Mouse (Mus musculus): ENCODE results near the gene Cd44. TPM values are rescaled to one million over a fixed set of nuclear protein-coding genes. Genes with fewer than 3 reads are reported as not detected.

The Cd44 gene
- 30.1 and 34.4 TPM in 2 replicates for polyA plus RNA-seq (2015; fragmentation: Nextera tagmentation; extraction: Ambion mirVana)

DNA sequence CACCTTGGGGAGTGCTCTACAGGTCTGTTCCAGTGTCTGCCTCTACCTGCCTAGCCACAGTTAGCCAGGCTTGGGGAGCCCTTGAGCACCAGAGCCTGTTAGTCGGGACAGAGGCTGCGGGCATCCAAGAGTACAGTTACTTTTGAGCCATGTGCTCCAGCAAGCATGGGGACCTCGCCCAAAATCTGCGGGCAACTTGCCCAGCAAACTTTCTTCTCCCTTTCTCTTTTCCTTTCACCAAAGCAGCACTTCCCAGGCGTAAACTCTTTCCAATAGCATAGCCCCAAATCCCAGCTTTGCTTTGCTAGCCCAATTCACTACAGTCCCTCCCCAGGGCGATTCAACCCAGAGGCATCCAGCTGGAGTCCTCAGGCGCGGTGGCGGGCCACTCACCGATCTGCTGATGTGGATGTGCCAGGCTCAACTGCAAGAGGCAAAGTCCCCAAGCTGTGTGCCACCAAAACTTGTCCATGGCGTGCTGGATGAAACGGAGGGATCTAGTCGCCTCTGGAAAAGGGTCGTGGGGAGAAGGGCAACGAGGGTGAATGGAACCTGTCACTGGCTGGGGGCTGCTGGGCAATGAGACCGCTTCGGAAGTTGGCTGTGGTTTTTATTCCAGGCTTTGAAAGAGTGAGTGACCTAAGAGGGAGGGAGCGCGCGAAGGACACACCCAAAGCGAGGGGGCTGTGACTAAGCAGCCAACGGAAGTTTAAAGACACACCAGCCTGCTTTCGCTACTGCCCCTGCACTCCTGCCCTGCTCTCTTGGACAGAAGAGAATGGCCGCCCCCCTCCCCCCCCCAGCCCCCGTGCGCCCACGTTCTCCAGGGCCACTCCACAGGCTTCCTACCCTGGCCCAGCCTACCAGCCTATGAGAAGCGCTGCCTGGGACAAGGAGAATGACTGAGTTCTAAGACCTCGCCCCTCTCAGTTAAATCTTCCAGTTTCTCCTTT, at the start of gene Cd44:
Cd44 (minus strand) TSS at position 791 of the 953 bp plus-strand sequence.

Other genes with a start within 250 kb of the Cd44 start
- 0.22 and 0.31 TPM in 2 replicates for gene Slc1a2, start 243.0 kb downstream of the Cd44 start, polyA plus RNA-seq (2015; fragmentation: Nextera tagmentation; extraction: Ambion mirVana)
- gene Pdhx, start 171.8 kb upstream of the Cd44 start, polyA plus RNA-seq (2015; fragmentation: Nextera tagmentation; extraction: Ambion mirVana), result 70.7 and 71.7 TPM in 2 replicates
- gene Apip, start 172.0 kb upstream of the Cd44 start, polyA plus RNA-seq (2015; fragmentation: Nextera tagmentation; extraction: Ambion mirVana), result 68.5 and 69.7 TPM in 2 replicates

Measured in skeletal muscle tissue, postnatal 0 days (tissue).